Mouse (Mus musculus) thymus, adult 2 months (tissue): ENCODE measurements around the gene Prkci. TPM values are rescaled to one million over a fixed set of nuclear protein-coding genes. Genes with fewer than 3 reads are reported as not detected.
A peak's percentile ranks its signal among the peaks of the same experiment; 100 is the strongest.

Source experiments
- DNase-seq: peaks from one replicate; pipeline ENCODE4 v3.0.0; 2021
- H3K27ac ChIP-seq: fragments of 200-500 bp; 2 replicates; pipeline ENCODE4 v1.5.1; 2012; ENCODE audit warnings: low read length, control low read depth; ENCODE audit not compliant: control insufficient read depth, insufficient read depth
- H3K27me3 ChIP-seq: fragments of 200-500 bp; 2 replicates; pipeline ENCODE4 v1.6.1; 2012; ENCODE audit warnings: mild to moderate bottlenecking, low read length, moderate library complexity, mixed read lengths; ENCODE audit not compliant: control insufficient read depth, insufficient read depth
- H3K36me3 ChIP-seq: fragments of 200-500 bp; 2 replicates; pipeline ENCODE4 v1.6.1; 2012; ENCODE audit warnings: mild to moderate bottlenecking, low read length, moderate library complexity; ENCODE audit not compliant: control insufficient read depth, insufficient read depth
- H3K4me1 ChIP-seq: fragments of 200-500 bp; replicated peaks from 2 replicates; pipeline ENCODE4 v1.6.1; 2012; ENCODE audit warnings: low read length; ENCODE audit not compliant: control insufficient read depth, insufficient read depth
- H3K4me3 ChIP-seq: fragments of 200-500 bp; 2 replicates; pipeline ENCODE4 v1.5.1; 2012; ENCODE audit warnings: mild to moderate bottlenecking, low read length, control low read depth, moderate library complexity; ENCODE audit not compliant: control insufficient read depth, insufficient read depth
- CTCF ChIP-seq: fragments of 200-500 bp; IDR thresholded peaks from 2 replicates; pipeline ENCODE4 v1.5.1; 2012; ENCODE audit warnings: mild to moderate bottlenecking, control low read depth, low read length, moderate library complexity, borderline replicate concordance; ENCODE audit not compliant: control insufficient read depth, poor library complexity, insufficient read depth; ENCODE audit errors: extremely low read depth
- POLR2A ChIP-seq: fragments of 200-500 bp; IDR thresholded peaks from 2 replicates; pipeline ENCODE4 v1.6.1; 2012; ENCODE audit warnings: mild to moderate bottlenecking, low read length, control low read depth, moderate library complexity; ENCODE audit not compliant: control insufficient read depth, poor library complexity, insufficient read depth; ENCODE audit errors: extremely low read depth
- WGBS: fragments of 180-500 bp; shearing (Covaris S2); methylation state at CpG from one replicate; pipeline ENCODE4 v1.1.7; 2018; 5-methylcytosine and 5-hydroxymethylcytosine counted together
- polyA plus RNA-seq: library from polyadenylated mRNA; depleted of rRNA; stranded (reverse); fragments of >200 nt; gene quantifications from 2 replicates; pipeline ENCODE4 v1.2.3, GENCODE M21; 2012

The Prkci gene
- polyA plus RNA-seq, 1 experiment, result 12.8 TPM

GRCm38 (mm10) chr3:31056047-31056650, 60.6 kb downstream of the Prkci start:
- Histone ChIP-seq H3K4me3 (peak overlapping the region; percentile 70), H3K27ac (no peak overlapping the region), H3K27me3 (no peaks in the 10 kb centered on the region), H3K4me1 (peaks cover 8% of the 10 kb centered on the region), H3K36me3 (no peaks in the 10 kb centered on the region)
- TF ChIP-seq CTCF (no peak), POLR2A (no peak)
- DNase-seq, result peak; percentile 26
- WGBS, result 24% methylated on average over 17 of the region's 17 CpGs

- H3K27ac ChIP-seq, result peak overlapping the region; percentile 7; the same call in 1 of the 2 replicates
- peak; percentile 72 for DNase-seq
- H3K4me1 ChIP-seq, result peaks cover 15% of the 10 kb centered on the region
- H3K27me3 ChIP-seq, result no peaks in the 10 kb centered on the region
- 2% methylated on average over 30 of the region's 30 CpGs for WGBS
- peak overlapping the region; percentile 70 for H3K4me3 ChIP-seq
- H3K36me3 ChIP-seq, result no peaks in the 10 kb centered on the region
- TF ChIP-seq CTCF (no peak), POLR2A (no peak)
These were observed 61.4 kb downstream of the Prkci start for GRCm38 (mm10) chr3:31056651-31057627.

- Histone ChIP-seq H3K27ac (peak overlapping the region; percentile 79), H3K36me3 (no peaks in the 10 kb centered on the region), H3K4me1 (peaks cover 20% of the 10 kb centered on the region), H3K27me3 (no peaks in the 10 kb centered on the region), H3K4me3 (peak overlapping the region; percentile 40)
- DNase-seq, result no peak
- 17% methylated on average over 8 of the region's 8 CpGs for WGBS
- TF ChIP-seq POLR2A, result no peak
- TF ChIP-seq CTCF, result no peak
These were observed 65.2 kb downstream of the Prkci start for GRCm38 (mm10) chr3:31060745-31061102.

GRCm38 (mm10) chr3:31061103-31061785, 65.7 kb downstream of the Prkci start:
- Histone ChIP-seq H3K36me3 (no peaks in the 10 kb centered on the region), H3K27ac (peak overlapping the region; percentile 79), H3K4me1 (peaks cover 18% of the 10 kb centered on the region), H3K4me3 (peak overlapping the region; percentile 40), H3K27me3 (no peaks in the 10 kb centered on the region)
- no peak for TF ChIP-seq POLR2A
- TF ChIP-seq CTCF, result no peak
- WGBS, result 3% methylated on average over 20 of the region's 20 CpGs
- peak; percentile 52 for DNase-seq

- H3K27ac ChIP-seq, result peak overlapping the region; percentile 79
These were observed 66.2 kb downstream of the Prkci start for GRCm38 (mm10) chr3:31061786-31062120.

GRCm38 (mm10) chr3:31062325-31062724, 66.8 kb downstream of the Prkci start:
- WGBS, result 65% methylated on average over 7 of the region's 7 CpGs
- Histone ChIP-seq H3K4me3 (no peak overlapping the region), H3K36me3 (no peaks in the 10 kb centered on the region), H3K27ac (no peak overlapping the region; the same call in 1 of the 2 replicates), H3K4me1 (peaks cover 16% of the 10 kb centered on the region), H3K27me3 (no peaks in the 10 kb centered on the region)
- TF ChIP-seq CTCF, result no peak
- no peak for TF ChIP-seq POLR2A
- no peak for DNase-seq

More at GRCm38 (mm10) chr3:31061786-31062120, 66.2 kb downstream of the Prkci start:
- Histone ChIP-seq H3K36me3 (no peaks in the 10 kb centered on the region), H3K4me3 (peak overlapping the region; percentile 40), H3K27me3 (no peaks in the 10 kb centered on the region), H3K4me1 (peaks cover 16% of the 10 kb centered on the region)
- DNase-seq, result peak; percentile 67
- 3% methylated on average over 4 of the region's 4 CpGs for WGBS
- TF ChIP-seq CTCF (peak; percentile 56; the same call in 1 of the 2 replicates), POLR2A (no peak)
